Mouse (Mus musculus) bone marrow macrophage, adult 2 months (primary cell): Measurements from ENCODE around the gene Gm42715. TPM values are rescaled to one million over a fixed set of nuclear protein-coding genes. Genes with fewer than 3 reads are reported as not detected.
"Not testable (repeated sequence)": the region's sequence is repeated elsewhere in the genome, so short reads cannot be mapped to it uniquely, and the experiment has no call there.

Source experiments
- H3K27ac ChIP-seq: 2 replicates; pipeline ENCODE4 v1.5.1; 2012; ENCODE audit warnings: low read depth, low read length; ENCODE audit not compliant: insufficient read depth
- H3K4me1 ChIP-seq: 2 replicates; pipeline ENCODE4 v1.6.1; 2012; ENCODE audit warnings: low read length; ENCODE audit not compliant: control insufficient read depth, insufficient read depth
- H3K4me3 ChIP-seq: 2 replicates; pipeline ENCODE4 v1.5.1; 2012; ENCODE audit warnings: mild to moderate bottlenecking, low read length, moderate library complexity; ENCODE audit not compliant: insufficient read depth
- CTCF ChIP-seq: IDR thresholded peaks from 2 replicates; pipeline ENCODE4 v1.5.1; 2012; ENCODE audit warnings: low read depth, mild to moderate bottlenecking, low read length, moderate library complexity
- POLR2A ChIP-seq: IDR thresholded peaks from 2 replicates; pipeline ENCODE4 v1.6.1; 2012; ENCODE audit warnings: mild to moderate bottlenecking, low read depth, low read length, borderline replicate concordance
- polyA plus RNA-seq: library from polyadenylated mRNA; stranded (reverse); fragments of >200 nt; gene quantifications from 2 replicates; pipeline ENCODE4 v1.2.4, GENCODE M21; 2012; ENCODE audit not compliant: missing spikeins, insufficient read depth, insufficient read length

Gm42715 gene
- polyA plus RNA-seq, 1 experiment: 6.2 TPM

- Histone ChIP-seq H3K27ac (no peak overlapping the region), H3K4me1 (no peaks in the 10 kb centered on the region), H3K4me3 (no peak overlapping the region)
- no peak for TF ChIP-seq CTCF
- no peak for TF ChIP-seq POLR2A
Observed at GRCm38 (mm10) chr7:127497382-127497781, 22.0 kb upstream of the Gm42715 start.

GRCm38 (mm10) chr7:127498407-127498806 is 21.0 kb upstream of the Gm42715 start:
- TF ChIP-seq POLR2A (no peak), CTCF (no peak)
- Histone ChIP-seq H3K27ac (no peak overlapping the region), H3K4me1 (no peaks in the 10 kb centered on the region), H3K4me3 (no peak overlapping the region)

GRCm38 (mm10) chr7:127508291-127508690 is 11.1 kb upstream of the Gm42715 start:
- Histone ChIP-seq H3K4me1 (peaks cover 3% of the 10 kb centered on the region; the same call in 1 of the 2 replicates), H3K27ac (no peak overlapping the region), H3K4me3 (no peak overlapping the region)
- TF ChIP-seq CTCF: no peak
- no peak for TF ChIP-seq POLR2A

GRCm38 (mm10) chr7:127509830-127510229 is 9.6 kb upstream of the Gm42715 start:
- H3K4me1 ChIP-seq, H3K4me3 ChIP-seq, H3K27ac ChIP-seq: not testable (repeated sequence)

- TF ChIP-seq CTCF (no peak), POLR2A (no peak)
- Histone ChIP-seq H3K4me3 (peak overlapping the region; percentile 98), H3K27ac (no peak overlapping the region), H3K4me1 (peaks cover 9% of the 10 kb centered on the region)
Observed at GRCm38 (mm10) chr7:127511241-127511640, 8.1 kb upstream of the Gm42715 start.

- H3K27ac ChIP-seq: peak within 1 kb of the TSS; percentile 96
- peak within 1 kb of the TSS; percentile 98 for H3K4me3 ChIP-seq
- peaks cover 9% of the 10 kb centered on the region for H3K4me1 ChIP-seq
- TF ChIP-seq CTCF (no peak), POLR2A (no peak)
Observed at GRCm38 (mm10) chr7:127511808-127512230, 7.6 kb upstream of the Gm42715 start, which contains the start of gene Srcap. Gene Srcap (plus strand): TSS chr7:127511983.

GRCm38 (mm10) chr7:127512231-127513015 is 7.0 kb upstream of the Gm42715 start:
- Histone ChIP-seq H3K4me3 (peak overlapping the region; percentile 98), H3K27ac (peak overlapping the region; percentile 96), H3K4me1 (peaks cover 9% of the 10 kb centered on the region)
- TF ChIP-seq CTCF (no peak), POLR2A (no peak)

- peaks cover 9% of the 10 kb centered on the region for H3K4me1 ChIP-seq
- TF ChIP-seq POLR2A (no peak), CTCF (no peak)
- H3K27ac ChIP-seq: peak overlapping the region; percentile 65
- H3K4me3 ChIP-seq: peak overlapping the region; percentile 98
Observed at GRCm38 (mm10) chr7:127513016-127513390, 6.4 kb upstream of the Gm42715 start.

GRCm38 (mm10) chr7:127513781-127514180 is 5.6 kb upstream of the Gm42715 start:
- peaks cover 9% of the 10 kb centered on the region for H3K4me1 ChIP-seq
- TF ChIP-seq POLR2A: no peak
- no peak for TF ChIP-seq CTCF
- peak overlapping the region; percentile 98 for H3K4me3 ChIP-seq
- H3K27ac ChIP-seq: no peak overlapping the region

- no peak overlapping the region for H3K4me3 ChIP-seq
- H3K4me1 ChIP-seq: peaks cover 9% of the 10 kb centered on the region
- TF ChIP-seq POLR2A: no peak
- no peak for TF ChIP-seq CTCF
- no peak overlapping the region for H3K27ac ChIP-seq
Observed at GRCm38 (mm10) chr7:127515846-127516245, 3.5 kb upstream of the Gm42715 start.

GRCm38 (mm10) chr7:127516344-127516743 is 3.0 kb upstream of the Gm42715 start:
- H3K4me1 ChIP-seq: peaks cover 9% of the 10 kb centered on the region
- H3K4me3 ChIP-seq: no peak overlapping the region
- no peak overlapping the region for H3K27ac ChIP-seq
- TF ChIP-seq POLR2A (no peak), CTCF (no peak)
